Mouse (Mus musculus): Measurements from ENCODE around the gene Bloc1s1.
A peak's percentile ranks its signal among the peaks of the same experiment; 100 is the strongest.

Gene Bloc1s1

GRCm38 (mm10) chr10:128931441-128931840, 7.6 kb upstream of the Bloc1s1 start:
- no peak for DNase-seq (ENCODE audit: low read depth, low spot score)

GRCm38 (mm10) chr10:128929638-128930378, 6.0 kb upstream of the Bloc1s1 start:
- DNase-seq (ENCODE audit: low read depth, low spot score) = no peak

- DNase-seq (ENCODE audit: low read depth, low spot score) = no peak
Observed at GRCm38 (mm10) chr10:128928356-128928755, 4.5 kb upstream of the Bloc1s1 start.

GRCm38 (mm10) chr10:128923013-128923691, 683 bp downstream of the Bloc1s1 start:
- peak; percentile 98 for DNase-seq (ENCODE audit: low read depth, low spot score)

GRCm38 (mm10) chr10:128922822-128923012, 1.1 kb downstream of the Bloc1s1 start, which contains the start of gene Rdh5:
TSS of gene Rdh5 (minus strand) at chr10:128922888.
- DNase-seq (ENCODE audit: low read depth, low spot score) = no peak

GRCm38 (mm10) chr10:128921883-128922821, 1.7 kb downstream of the Bloc1s1 start:
- peak; percentile 59 for DNase-seq (ENCODE audit: low read depth, low spot score)

- no peak for DNase-seq (ENCODE audit: low read depth, low spot score)
Observed at GRCm38 (mm10) chr10:128921251-128921650, 2.6 kb downstream of the Bloc1s1 start.

GRCm38 (mm10) chr10:128920736-128921161, 3.1 kb downstream of the Bloc1s1 start:
- no peak for DNase-seq (ENCODE audit: low read depth, low spot score)

GRCm38 (mm10) chr10:128919966-128920365, 3.9 kb downstream of the Bloc1s1 start:
- no peak for DNase-seq (ENCODE audit: low read depth, low spot score)

- DNase-seq (ENCODE audit: low read depth, low spot score) = peak; percentile 72
Observed at GRCm38 (mm10) chr10:128919203-128919631, 4.6 kb downstream of the Bloc1s1 start.

GRCm38 (mm10) chr10:128918246-128918645, 5.6 kb downstream of the Bloc1s1 start:
- DNase-seq (ENCODE audit: low read depth, low spot score) = peak; percentile 93

GRCm38 (mm10) chr10:128917400-128917799, 6.4 kb downstream of the Bloc1s1 start:
- DNase-seq (ENCODE audit: low read depth, low spot score) = peak; percentile 43

GRCm38 (mm10) chr10:128916665-128917064, 7.2 kb downstream of the Bloc1s1 start:
- no peak for DNase-seq (ENCODE audit: low read depth, low spot score)

GRCm38 (mm10) chr10:128915550-128915949, 8.3 kb downstream of the Bloc1s1 start:
- no peak for DNase-seq (ENCODE audit: low read depth, low spot score)

- no peak for DNase-seq (ENCODE audit: low read depth, low spot score)
Observed at GRCm38 (mm10) chr10:128913696-128914095, 10.1 kb downstream of the Bloc1s1 start.

GRCm38 (mm10) chr10:128913219-128913618, 10.6 kb downstream of the Bloc1s1 start:
- peak; percentile 96 for DNase-seq (ENCODE audit: low read depth, low spot score)

- no peak for DNase-seq (ENCODE audit: low read depth, low spot score)
Observed at GRCm38 (mm10) chr10:128912791-128913190, 11.0 kb downstream of the Bloc1s1 start.

- no peak for DNase-seq (ENCODE audit: low read depth, low spot score)
Observed at GRCm38 (mm10) chr10:128912268-128912667, 11.6 kb downstream of the Bloc1s1 start.

- no peak for DNase-seq (ENCODE audit: low read depth, low spot score)
Observed at GRCm38 (mm10) chr10:128911430-128911829, 12.4 kb downstream of the Bloc1s1 start.

GRCm38 (mm10) chr10:128910066-128910841, 13.6 kb downstream of the Bloc1s1 start:
- DNase-seq (ENCODE audit: low read depth, low spot score) = no peak

GRCm38 (mm10) chr10:128909567-128910028, 14.2 kb downstream of the Bloc1s1 start:
- DNase-seq (ENCODE audit: low read depth, low spot score) = peak; percentile 88
